In the genomic region with DNA sequence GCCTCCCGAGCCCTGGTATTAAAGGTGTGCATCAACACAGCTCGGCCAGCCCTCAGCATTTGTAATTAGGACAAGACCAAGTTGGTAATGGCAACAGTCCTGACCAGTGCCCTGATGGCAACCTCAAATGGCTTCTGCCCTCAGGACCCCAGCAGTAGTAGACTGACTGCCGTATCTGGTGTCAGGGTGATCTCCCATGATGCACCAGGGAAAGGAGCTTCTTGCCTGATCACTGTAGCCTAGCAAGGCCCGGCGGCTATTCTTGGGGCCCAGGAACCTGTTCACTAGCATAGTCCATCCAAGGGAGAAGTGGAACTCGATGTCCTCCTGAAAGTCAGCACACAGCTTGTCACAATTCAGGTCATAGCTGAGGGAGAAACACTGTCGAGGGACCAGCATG, we compare ENCODE assay signal across 16 mouse cellular contexts.
"Had no signal": no experiment of that assay in that cellular context is flagged by ENCODE, and none has a peak within 500 bp of the region (broad histone marks: within the 10 kb centered on the region; RNA-seq: fewer than 3 reads in every experiment).

No protein-coding gene starts in this region.

- H3K9ac ChIP-seq: neural tube, embryonic 13.5 days; neural tube, embryonic 15.5 days; stomach, embryonic 15.5 days had no signal

- H3K4me3 ChIP-seq: neural tube, embryonic 13.5 days; neural tube, embryonic 15.5 days; stomach, embryonic 15.5 days had no signal

- H3K4me1 ChIP-seq: neural tube, embryonic 13.5 days; neural tube, embryonic 15.5 days; stomach, embryonic 15.5 days had no signal

- H3K27ac ChIP-seq: neural tube, embryonic 13.5 days; neural tube, embryonic 15.5 days; stomach, embryonic 15.5 days; stomach, postnatal 0 days had no signal

- H3K27me3 ChIP-seq: neural tube, embryonic 13.5 days; neural tube, embryonic 15.5 days; stomach, embryonic 15.5 days had no signal

- DNase-seq: retina, postnatal 1 day; right cerebral cortex, adult 18-20 months; right cerebral cortex, postnatal 14 days; right cerebral cortex, postnatal 25 days; right cerebral cortex, postnatal 4 days; spleen, adult 18-20 months; thymus, adult 18-20 months; thymus, adult 2 months; thymus, postnatal 14 days; thymus, postnatal 25 days; thymus, postnatal 36 days; thymus, postnatal 4 days had no signal
